Mouse (Mus musculus) midbrain, postnatal 0 days (tissue): ENCODE data around the gene Lama1. TPM values are rescaled to one million over a fixed set of nuclear protein-coding genes. Genes with fewer than 3 reads are reported as not detected.
A peak's percentile ranks its signal among the peaks of the same experiment; 100 is the strongest.

Experiments
- ATAC-seq: fragments of 200-750 bp; cut with Nextera tagmentation; 2 replicates; pipeline ENCODE4 v1.8.0; 2017; ENCODE audit warnings: moderate number of reproducible peaks, mild to moderate bottlenecking, moderate TSS enrichment, moderate library complexity; ENCODE audit not compliant: low FRiP score
- DNase-seq: peaks from one replicate; pipeline ENCODE4 v3.0.0-alpha.2; 2015; ENCODE audit warnings: low spot score
- H3K27ac ChIP-seq: fragments of 300-500 bp; sonication (generic); 2 replicates; pipeline ENCODE4 v1.5.1; 2014; ENCODE audit warnings: low read depth, mild to moderate bottlenecking, low read length, mixed read lengths
- H3K27me3 ChIP-seq: fragments of 300-500 bp; sonication (generic); 2 replicates; pipeline ENCODE4 v1.6.1; 2014; ENCODE audit warnings: low read length, control low read depth, mixed read lengths; ENCODE audit not compliant: insufficient read depth
- H3K36me3 ChIP-seq: fragments of 300-500 bp; sonication (generic); 2 replicates; pipeline ENCODE4 v1.6.1; 2014; ENCODE audit warnings: low read length, control low read depth, mixed read lengths; ENCODE audit not compliant: insufficient read depth
- H3K4me1 ChIP-seq: fragments of 300-500 bp; sonication (generic); 2 replicates; pipeline ENCODE4 v1.6.1; 2014; ENCODE audit warnings: mild to moderate bottlenecking, control low read depth, antibody characterized with exemption, low read length, mixed read lengths; ENCODE audit not compliant: insufficient read depth
- H3K4me2 ChIP-seq: fragments of 300-500 bp; sonication (generic); 2 replicates; pipeline ENCODE4 v1.6.1; 2014; ENCODE audit warnings: low read depth, mild to moderate bottlenecking, low read length, mixed read lengths; ENCODE audit not compliant: poor library complexity, severe bottlenecking
- H3K4me3 ChIP-seq: fragments of 300-500 bp; sonication (generic); 2 replicates; pipeline ENCODE4 v1.5.1; 2014; ENCODE audit warnings: low read depth, mild to moderate bottlenecking, low read length, moderate library complexity
- H3K9ac ChIP-seq: fragments of 300-500 bp; sonication (generic); replicated peaks from 2 replicates; pipeline ENCODE4 v1.6.1; 2014; ENCODE audit warnings: mild to moderate bottlenecking, low read length, moderate library complexity, mixed read lengths; ENCODE audit not compliant: poor library complexity, severe bottlenecking
- H3K9me3 ChIP-seq: fragments of 300-500 bp; sonication (generic); 2 replicates; pipeline ENCODE4 v1.6.1; 2016; ENCODE audit warnings: low read length, control low read depth
- CTCF ChIP-seq: IDR thresholded peaks from 2 replicates; pipeline ENCODE4 v1.5.1; 2016; ENCODE audit warnings: antibody characterized with exemption, mild to moderate bottlenecking
- WGBS: fragments of 180-500 bp; shearing (Covaris S2); extraction: QIAGEN DNeasy Blood & Tissue Kit; methylation state at CpG from one replicate; pipeline ENCODE4 v1.1.7; 2014; 5-methylcytosine and 5-hydroxymethylcytosine counted together
- polyA plus RNA-seq: library from polyadenylated mRNA; unstranded; fragments of >200 nt; fragmentation: Nextera tagmentation; extraction: Ambion mirVana; gene quantifications from 2 replicates; pipeline ENCODE4 v1.2.1, GENCODE M21; 2015
- total RNA-seq: library from RNA; depleted of rRNA; stranded (reverse); fragments of >200 nt; gene quantifications from 2 replicates; pipeline ENCODE4 v1.2.3, GENCODE M21; 2014

Gene Lama1
- total and polyA plus RNA-seq, 2 experiments from 2014 or later, result 3.8 to 19.0 TPM

GRCm38 (mm10) chr17:67861744-67862535 is 164.9 kb downstream of the Lama1 start:
- H3K4me1 ChIP-seq, result no peaks in the 10 kb centered on the region
- WGBS, result 78% methylated on average over 16 of the region's 16 CpGs
- peak; percentile 65 for ATAC-seq
- H3K36me3 ChIP-seq, result no peaks in the 10 kb centered on the region
- no peak overlapping the region for H3K4me3 ChIP-seq
- H3K27me3 ChIP-seq, result no peaks in the 10 kb centered on the region
- TF ChIP-seq CTCF, result peak; percentile 99
- no peaks in the 10 kb centered on the region for H3K9me3 ChIP-seq
- no peak overlapping the region for H3K27ac ChIP-seq
- DNase-seq, result peak; percentile 85
- H3K9ac ChIP-seq, result no peak overlapping the region
- H3K4me2 ChIP-seq, result no peak overlapping the region

GRCm38 (mm10) chr17:67864363-67864762 is 167.3 kb downstream of the Lama1 start:
- DNase-seq (no peak), ATAC-seq (no peak)
- Histone ChIP-seq H3K4me2 (no peak overlapping the region), H3K9ac (no peak overlapping the region), H3K9me3 (no peaks in the 10 kb centered on the region), H3K4me1 (no peaks in the 10 kb centered on the region), H3K27ac (no peak overlapping the region), H3K27me3 (no peaks in the 10 kb centered on the region), H3K36me3 (no peaks in the 10 kb centered on the region), H3K4me3 (no peak overlapping the region)
- WGBS, result 92% methylated on average over 10 of the region's 10 CpGs
- TF ChIP-seq CTCF, result no peak

GRCm38 (mm10) chr17:67864912-67865311 is 167.9 kb downstream of the Lama1 start:
- Histone ChIP-seq H3K27me3 (no peaks in the 10 kb centered on the region), H3K4me2 (no peak overlapping the region), H3K27ac (no peak overlapping the region), H3K4me3 (no peak overlapping the region), H3K9ac (no peak overlapping the region), H3K9me3 (no peaks in the 10 kb centered on the region), H3K36me3 (no peaks in the 10 kb centered on the region), H3K4me1 (no peaks in the 10 kb centered on the region)
- no peak for TF ChIP-seq CTCF
- DNase-seq (no peak), ATAC-seq (no peak)
- WGBS, result 85% methylated on average over 3 of the region's 3 CpGs

GRCm38 (mm10) chr17:67866026-67866425 is 169.0 kb downstream of the Lama1 start:
- Histone ChIP-seq H3K9me3 (no peaks in the 10 kb centered on the region), H3K4me3 (no peak overlapping the region), H3K36me3 (no peaks in the 10 kb centered on the region), H3K9ac (no peak overlapping the region), H3K27ac (no peak overlapping the region), H3K4me2 (no peak overlapping the region), H3K4me1 (no peaks in the 10 kb centered on the region), H3K27me3 (no peaks in the 10 kb centered on the region)
- WGBS, result 80% methylated on average over 9 of the region's 9 CpGs
- TF ChIP-seq CTCF, result no peak
- DNase-seq (no peak), ATAC-seq (no peak)

GRCm38 (mm10) chr17:67866541-67867241 is 169.6 kb downstream of the Lama1 start:
- DNase-seq, result no peak
- no peaks in the 10 kb centered on the region for H3K36me3 ChIP-seq
- no peak overlapping the region for H3K4me3 ChIP-seq
- ATAC-seq, result no peak
- H3K9ac ChIP-seq, result no peak overlapping the region
- 79% methylated on average over 20 of the region's 20 CpGs for WGBS
- no peak overlapping the region for H3K4me2 ChIP-seq
- no peaks in the 10 kb centered on the region for H3K9me3 ChIP-seq
- no peak overlapping the region for H3K27ac ChIP-seq
- no peak for TF ChIP-seq CTCF
- no peaks in the 10 kb centered on the region for H3K27me3 ChIP-seq
- H3K4me1 ChIP-seq, result no peaks in the 10 kb centered on the region
